Mouse (Mus musculus) ovary, postnatal 10 days (tissue): ENCODE measurements around the gene Mrtfa.

Experiments
- DNase-seq: peaks from one replicate; pipeline ENCODE4 v3.0.0; 2022; ENCODE audit warnings: low spot score

Mrtfa gene

GRCm38 (mm10) chr15:81027378-81028173 lies 163.0 kb downstream of the Mrtfa start:
- DNase-seq = peak; percentile 70

GRCm38 (mm10) chr15:81026901-81027300 lies 163.7 kb downstream of the Mrtfa start:
- no peak for DNase-seq

GRCm38 (mm10) chr15:81023842-81024241 lies 166.7 kb downstream of the Mrtfa start:
- no peak for DNase-seq

GRCm38 (mm10) chr15:81022437-81022836 lies 168.1 kb downstream of the Mrtfa start:
- no peak for DNase-seq

- no peak for DNase-seq
These were observed 169.2 kb downstream of the Mrtfa start for GRCm38 (mm10) chr15:81021377-81021776.

GRCm38 (mm10) chr15:81017308-81017707 lies 173.2 kb downstream of the Mrtfa start:
- no peak for DNase-seq

- no peak for DNase-seq
These were observed 174.1 kb downstream of the Mrtfa start for GRCm38 (mm10) chr15:81016488-81016887.

GRCm38 (mm10) chr15:81015068-81015744 lies 175.4 kb downstream of the Mrtfa start:
- DNase-seq = no peak

- no peak for DNase-seq
These were observed 177.4 kb downstream of the Mrtfa start for GRCm38 (mm10) chr15:81013186-81013585.

GRCm38 (mm10) chr15:81012359-81012758 lies 178.2 kb downstream of the Mrtfa start:
- DNase-seq = no peak

GRCm38 (mm10) chr15:81011523-81011922 lies 179.0 kb downstream of the Mrtfa start:
- DNase-seq = no peak

- DNase-seq = no peak
These were observed 180.4 kb downstream of the Mrtfa start for GRCm38 (mm10) chr15:81010114-81010513.

GRCm38 (mm10) chr15:81008689-81009123 lies 181.9 kb downstream of the Mrtfa start:
- no peak for DNase-seq

GRCm38 (mm10) chr15:81007905-81008304 lies 182.7 kb downstream of the Mrtfa start:
- no peak for DNase-seq

GRCm38 (mm10) chr15:81007339-81007738 lies 183.2 kb downstream of the Mrtfa start:
- no peak for DNase-seq

GRCm38 (mm10) chr15:81006127-81006735 lies 184.3 kb downstream of the Mrtfa start:
- no peak for DNase-seq

- no peak for DNase-seq
These were observed 190.0 kb downstream of the Mrtfa start for GRCm38 (mm10) chr15:81000419-81001138.

- no peak for DNase-seq
These were observed 193.5 kb downstream of the Mrtfa start for GRCm38 (mm10) chr15:80997077-80997476.

- DNase-seq = no peak
These were observed 194.3 kb downstream of the Mrtfa start for GRCm38 (mm10) chr15:80996090-80996835.

- DNase-seq = no peak
These were observed 195.6 kb downstream of the Mrtfa start for GRCm38 (mm10) chr15:80994959-80995358.

- DNase-seq = no peak
These were observed 200.8 kb downstream of the Mrtfa start for GRCm38 (mm10) chr15:80989712-80990111.

- no peak for DNase-seq
These were observed 202.2 kb downstream of the Mrtfa start for GRCm38 (mm10) chr15:80988331-80988730.
